Mouse (Mus musculus) midbrain, embryonic 14.5 days (tissue): ENCODE results near the gene 4921539E11Rik. TPM values are rescaled to one million over a fixed set of nuclear protein-coding genes. Genes with fewer than 3 reads are reported as not detected.

Source experiments
- ATAC-seq: fragments of 200-750 bp; cut with Nextera tagmentation; 2 replicates; pipeline ENCODE4 v1.8.0; 2017; ENCODE audit warnings: moderate number of reproducible peaks, moderate library complexity; ENCODE audit not compliant: low FRiP score, low TSS enrichment
- DNase-seq: peaks from one replicate; pipeline ENCODE4 v3.0.0-alpha.2; 2015
- H3K27ac ChIP-seq: fragments of 300-500 bp; sonication (generic); replicated peaks from 2 replicates; pipeline ENCODE4 v1.5.1; 2014; ENCODE audit warnings: mild to moderate bottlenecking, low read depth, low read length, moderate library complexity
- H3K27me3 ChIP-seq: fragments of 300-500 bp; sonication (generic); 2 replicates; pipeline ENCODE4 v1.6.1; 2014; ENCODE audit warnings: low read length, control low read depth, mixed read lengths; ENCODE audit not compliant: control insufficient read depth, insufficient read depth
- H3K36me3 ChIP-seq: fragments of 300-500 bp; sonication (generic); 2 replicates; pipeline ENCODE4 v1.6.1; 2014; ENCODE audit warnings: low read length, control low read depth; ENCODE audit not compliant: control insufficient read depth, insufficient read depth
- H3K4me1 ChIP-seq: fragments of 300-500 bp; sonication (generic); 2 replicates; pipeline ENCODE4 v1.6.1; 2014; ENCODE audit warnings: mild to moderate bottlenecking, antibody characterized with exemption, low read length, control low read depth; ENCODE audit not compliant: control insufficient read depth, insufficient read depth
- H3K4me2 ChIP-seq: fragments of 300-500 bp; sonication (generic); 2 replicates; pipeline ENCODE4 v1.6.1; 2014; ENCODE audit warnings: mild to moderate bottlenecking, low read length, moderate library complexity
- H3K4me3 ChIP-seq: fragments of 300-500 bp; sonication (generic); replicated peaks from 2 replicates; pipeline ENCODE4 v1.5.1; 2014; ENCODE audit warnings: low read depth, low read length
- H3K9ac ChIP-seq: fragments of 300-500 bp; sonication (generic); replicated peaks from 2 replicates; pipeline ENCODE4 v1.6.1; 2014; ENCODE audit warnings: mild to moderate bottlenecking, low read length, moderate library complexity
- H3K9me3 ChIP-seq: fragments of 300-500 bp; sonication (generic); 2 replicates; pipeline ENCODE4 v1.6.1; 2016; ENCODE audit warnings: low read length, control low read depth, mixed read lengths; ENCODE audit not compliant: control insufficient read depth
- WGBS: fragments of 180-500 bp; shearing (Covaris S2); extraction: QIAGEN DNeasy Blood & Tissue Kit; methylation state at CpG from one replicate; pipeline ENCODE4 v1.1.7; 2014; 5-methylcytosine and 5-hydroxymethylcytosine counted together
- polyA plus RNA-seq: library from polyadenylated mRNA; unstranded; fragments of >200 nt; fragmentation: Nextera tagmentation; extraction: Ambion mirVana; gene quantifications from 2 replicates; pipeline ENCODE4 v1.2.1, GENCODE M21; 2014

4921539E11Rik gene
- polyA plus RNA-seq, result not detected in 2 replicates

GRCm38 (mm10) chr4:103290763-103291162 lies at the start of gene 4921539E11Rik:
Gene 4921539E11Rik, minus strand, starts transcription at chr4:103290863.
- WGBS, result 51% methylated on average over 2 of the region's 2 CpGs
- H3K4me2 ChIP-seq, result no peak within 1 kb of the TSS
- H3K4me3 ChIP-seq, result no peak within 1 kb of the TSS
- ATAC-seq (no peak), DNase-seq (no peak)
- no peaks in the 10 kb centered on the region for H3K4me1 ChIP-seq
- H3K27me3 ChIP-seq, result no peaks in the 10 kb centered on the region
- no peaks in the 10 kb centered on the region for H3K9me3 ChIP-seq
- H3K27ac ChIP-seq, result no peak within 1 kb of the TSS
- no peak within 1 kb of the TSS for H3K9ac ChIP-seq
- H3K36me3 ChIP-seq, result no peaks in the 10 kb centered on the region

GRCm38 (mm10) chr4:103335134-103335533 lies 44.5 kb upstream of the 4921539E11Rik start:
- no peak overlapping the region for H3K27ac ChIP-seq
- no peak for ATAC-seq
- H3K4me2 ChIP-seq, result no peak overlapping the region
- no peaks in the 10 kb centered on the region for H3K27me3 ChIP-seq
- no peaks in the 10 kb centered on the region for H3K9me3 ChIP-seq
- DNase-seq, result no peak
- H3K9ac ChIP-seq, result no peak overlapping the region
- H3K4me1 ChIP-seq, result no peaks in the 10 kb centered on the region
- H3K36me3 ChIP-seq, result 0 out of 2 replicates have a peak, but pooled peaks cover 9% of the 10 kb centered on the region
- WGBS, result 92% methylated on average over 5 of the region's 5 CpGs
- no peak overlapping the region for H3K4me3 ChIP-seq

GRCm38 (mm10) chr4:103329348-103329747 lies 38.7 kb upstream of the 4921539E11Rik start:
- peaks cover 4% of the 10 kb centered on the region; the same call in 1 of the 2 replicates for H3K4me1 ChIP-seq
- H3K4me3 ChIP-seq, result no peak overlapping the region
- H3K9ac ChIP-seq, result no peak overlapping the region
- peak; percentile 40 for DNase-seq
- 75% methylated on average over 6 of the region's 6 CpGs for WGBS
- H3K27ac ChIP-seq, result no peak overlapping the region
- H3K9me3 ChIP-seq, result no peaks in the 10 kb centered on the region
- no peaks in the 10 kb centered on the region for H3K27me3 ChIP-seq
- H3K36me3 ChIP-seq, result 0 out of 2 replicates have a peak, but pooled peaks cover 9% of the 10 kb centered on the region
- H3K4me2 ChIP-seq, result no peak overlapping the region
- ATAC-seq, result no peak

GRCm38 (mm10) chr4:103326994-103327393 lies 36.3 kb upstream of the 4921539E11Rik start:
- Histone ChIP-seq H3K36me3 (0 out of 2 replicates have a peak, but pooled peaks cover 7% of the 10 kb centered on the region), H3K9me3 (no peaks in the 10 kb centered on the region), H3K27ac (no peak overlapping the region), H3K4me3 (no peak overlapping the region), H3K4me1 (peaks cover 4% of the 10 kb centered on the region; the same call in 1 of the 2 replicates), H3K4me2 (no peak overlapping the region), H3K27me3 (no peaks in the 10 kb centered on the region), H3K9ac (no peak overlapping the region)
- ATAC-seq, result no peak
- 75% methylated on average over 3 of the region's 3 CpGs for WGBS
- DNase-seq, result no peak

GRCm38 (mm10) chr4:103324688-103325451 lies 34.2 kb upstream of the 4921539E11Rik start:
- DNase-seq (peak; percentile 66), ATAC-seq (no peak)
- Histone ChIP-seq H3K27me3 (no peaks in the 10 kb centered on the region), H3K4me1 (peaks cover 4% of the 10 kb centered on the region; the same call in 1 of the 2 replicates), H3K27ac (peak overlapping the region; percentile 41; the same call in 1 of the 2 replicates), H3K9me3 (no peaks in the 10 kb centered on the region), H3K36me3 (no peaks in the 10 kb centered on the region), H3K9ac (no peak overlapping the region), H3K4me2 (peak overlapping the region; percentile 46), H3K4me3 (peak overlapping the region; percentile 24)
- WGBS, result 15% methylated on average over 17 of the region's 17 CpGs

- H3K27me3 ChIP-seq, result no peaks in the 10 kb centered on the region
- no peak overlapping the region for H3K4me2 ChIP-seq
- H3K36me3 ChIP-seq, result no peaks in the 10 kb centered on the region
- H3K9ac ChIP-seq, result no peak overlapping the region
- H3K4me3 ChIP-seq, result no peak overlapping the region
- WGBS, result 90% methylated on average over 6 of the region's 6 CpGs
- DNase-seq (no peak), ATAC-seq (no peak)
- H3K4me1 ChIP-seq, result peaks cover 4% of the 10 kb centered on the region; the same call in 1 of the 2 replicates
- H3K27ac ChIP-seq, result no peak overlapping the region
- H3K9me3 ChIP-seq, result no peaks in the 10 kb centered on the region
These were observed 30.8 kb upstream of the 4921539E11Rik start for GRCm38 (mm10) chr4:103321461-103321860.

- Histone ChIP-seq H3K9me3 (no peaks in the 10 kb centered on the region), H3K27ac (no peak overlapping the region), H3K4me1 (peaks cover 5% of the 10 kb centered on the region), H3K4me3 (no peak overlapping the region), H3K9ac (no peak overlapping the region), H3K36me3 (no peaks in the 10 kb centered on the region), H3K4me2 (no peak overlapping the region), H3K27me3 (no peaks in the 10 kb centered on the region)
- 90% methylated on average over 4 of the region's 4 CpGs for WGBS
- DNase-seq, result no peak
- no peak for ATAC-seq
These were observed 25.2 kb upstream of the 4921539E11Rik start for GRCm38 (mm10) chr4:103315861-103316260.

GRCm38 (mm10) chr4:103314526-103314910 lies 23.9 kb upstream of the 4921539E11Rik start:
- H3K27me3 ChIP-seq, result no peaks in the 10 kb centered on the region
- H3K4me1 ChIP-seq, result peaks cover 5% of the 10 kb centered on the region
- H3K9ac ChIP-seq, result no peak overlapping the region
- H3K36me3 ChIP-seq, result no peaks in the 10 kb centered on the region
- H3K9me3 ChIP-seq, result no peaks in the 10 kb centered on the region
- DNase-seq (peak; percentile 40), ATAC-seq (no peak)
- peak overlapping the region; percentile 68 for H3K4me2 ChIP-seq
- H3K4me3 ChIP-seq, result peak overlapping the region; percentile 56
- 29% methylated on average over 3 of the region's 3 CpGs for WGBS
- no peak overlapping the region for H3K27ac ChIP-seq
